Mouse (Mus musculus) C2C12 (cell line): ENCODE results near the gene Smim24. TPM values are rescaled to one million over a fixed set of nuclear protein-coding genes. Genes with fewer than 3 reads are reported as not detected.
A peak's percentile ranks its signal among the peaks of the same experiment; 100 is the strongest.

ENCODE experiments used
- H3K27me3 ChIP-seq: one replicate; pipeline ENCODE4 v1.6.1; 2011; ENCODE audit not compliant: control insufficient read depth, insufficient read depth, insufficient read length
- H3K36me3 ChIP-seq: one replicate; pipeline ENCODE4 v1.6.1; 2011; ENCODE audit not compliant: control insufficient read depth, insufficient read depth
- H3K4me3 ChIP-seq: one replicate; pipeline ENCODE4 v1.5.1; 2011; ENCODE audit warnings: mild to moderate bottlenecking, control low read depth; ENCODE audit not compliant: poor library complexity, insufficient read depth, severe bottlenecking
- H3K79me2 ChIP-seq: one replicate; pipeline ENCODE4 v1.6.1; 2011; ENCODE audit not compliant: control insufficient read depth, insufficient read depth
- H3K79me3 ChIP-seq: one replicate; pipeline ENCODE4 v1.6.1; 2011; ENCODE audit warnings: low read depth, control low read depth
- H3ac ChIP-seq: one replicate; pipeline ENCODE3; 2011; ENCODE audit warnings: low read depth; ENCODE audit not compliant: control insufficient read depth, insufficient read length
- CEBPB ChIP-seq: IDR thresholded peaks from one replicate; pipeline ENCODE4 v1.6.1; 2011; ENCODE audit warnings: low read depth, mild to moderate bottlenecking, control low read depth, moderate library complexity
- CTCF ChIP-seq: IDR thresholded peaks from one replicate; pipeline ENCODE4 v1.5.1; 2011; ENCODE audit not compliant: control insufficient read depth, insufficient read depth, insufficient read length
- FOSL1 ChIP-seq: IDR thresholded peaks from one replicate; pipeline ENCODE4 v1.8.0; 2011; ENCODE audit warnings: mild to moderate bottlenecking, low read length; ENCODE audit not compliant: poor library complexity, insufficient read depth, severe bottlenecking
- MAX ChIP-seq: IDR thresholded peaks from one replicate; pipeline ENCODE4 v1.6.1; 2011; ENCODE audit warnings: mild to moderate bottlenecking, control low read depth
- MYOD1 ChIP-seq: IDR thresholded peaks from one replicate; pipeline ENCODE4 v1.6.1; 2011; ENCODE audit warnings: low read depth; ENCODE audit not compliant: control insufficient read depth, insufficient read length
- MYOG ChIP-seq: IDR thresholded peaks from one replicate; pipeline ENCODE4 v1.6.1; 2011; ENCODE audit not compliant: control insufficient read depth, insufficient read length; ENCODE audit errors: extremely low read depth
- USF1 ChIP-seq: IDR thresholded peaks from one replicate; pipeline ENCODE4 v1.6.1; 2011; ENCODE audit warnings: low read depth, mild to moderate bottlenecking, control low read depth, moderate library complexity
- polyA plus RNA-seq: library from polyadenylated mRNA; unstranded; fragments of >200 nt; fragmentation: generic; extraction: Trizol; gene quantifications from one replicate; pipeline ENCODE4 v1.2.1, GENCODE M21; 2012; ENCODE audit warnings: missing spikeins

Smim24 gene
- polyA plus RNA-seq, 1 experiment = 0.32 TPM

- H3ac ChIP-seq = peak overlapping the region; percentile 69
- peaks cover 51% of the 10 kb centered on the region for H3K79me3 ChIP-seq
- TF ChIP-seq CEBPB = no peak
- no peak for TF ChIP-seq MAX
- no peak for TF ChIP-seq MYOG
- TF ChIP-seq FOSL1 = no peak
- TF ChIP-seq CTCF = no peak
- no peak for TF ChIP-seq MYOD1
- no peak for TF ChIP-seq USF1
- no peaks in the 10 kb centered on the region for H3K27me3 ChIP-seq
- H3K79me2 ChIP-seq = peaks cover 69% of the 10 kb centered on the region
- peak overlapping the region; percentile 91 for H3K4me3 ChIP-seq
- H3K36me3 ChIP-seq = peaks cover 14% of the 10 kb centered on the region
These were observed 34.5 kb downstream of the Smim24 start for GRCm38 (mm10) chr10:81427327-81427726.

- no peak overlapping the region for H3K4me3 ChIP-seq
- no peaks in the 10 kb centered on the region for H3K27me3 ChIP-seq
- H3K79me3 ChIP-seq = peaks cover 45% of the 10 kb centered on the region
- no peak overlapping the region for H3ac ChIP-seq
- H3K36me3 ChIP-seq = peaks cover 8% of the 10 kb centered on the region
- peaks cover 63% of the 10 kb centered on the region for H3K79me2 ChIP-seq
- TF ChIP-seq CTCF (no peak), MAX (no peak), CEBPB (no peak), USF1 (no peak), MYOD1 (no peak), FOSL1 (no peak), MYOG (no peak)
These were observed 35.1 kb downstream of the Smim24 start for GRCm38 (mm10) chr10:81427804-81428506.

- Histone ChIP-seq H3K4me3 (no peak overlapping the region), H3K36me3 (peaks cover 2% of the 10 kb centered on the region), H3K27me3 (no peaks in the 10 kb centered on the region), H3ac (no peak overlapping the region), H3K79me3 (peaks cover 40% of the 10 kb centered on the region), H3K79me2 (peaks cover 57% of the 10 kb centered on the region)
- no peak for TF ChIP-seq USF1
- TF ChIP-seq MYOD1 = no peak
- TF ChIP-seq MYOG = no peak
- TF ChIP-seq CTCF = no peak
- TF ChIP-seq MAX = no peak
- no peak for TF ChIP-seq FOSL1
- no peak for TF ChIP-seq CEBPB
These were observed 35.6 kb downstream of the Smim24 start for GRCm38 (mm10) chr10:81428507-81428870.

GRCm38 (mm10) chr10:81429092-81429491 is 36.2 kb downstream of the Smim24 start:
- no peaks in the 10 kb centered on the region for H3K27me3 ChIP-seq

GRCm38 (mm10) chr10:81429605-81430061 is 36.8 kb downstream of the Smim24 start:
- Histone ChIP-seq H3K79me3 (peaks cover 28% of the 10 kb centered on the region), H3K27me3 (no peaks in the 10 kb centered on the region)

More at GRCm38 (mm10) chr10:81429092-81429491, 36.2 kb downstream of the Smim24 start:
- H3K79me2 ChIP-seq = peaks cover 51% of the 10 kb centered on the region
- TF ChIP-seq FOSL1 (no peak), CTCF (no peak), MYOG (no peak), MYOD1 (no peak), MAX (no peak), USF1 (no peak)
- peaks cover 34% of the 10 kb centered on the region for H3K79me3 ChIP-seq
- no peak overlapping the region for H3ac ChIP-seq
- no peaks in the 10 kb centered on the region for H3K36me3 ChIP-seq
- H3K4me3 ChIP-seq = no peak overlapping the region

More at GRCm38 (mm10) chr10:81429605-81430061, 36.8 kb downstream of the Smim24 start:
- Histone ChIP-seq H3ac (peak overlapping the region; percentile 89), H3K36me3 (no peaks in the 10 kb centered on the region), H3K79me2 (peaks cover 46% of the 10 kb centered on the region), H3K4me3 (peak overlapping the region; percentile 59)
- TF ChIP-seq MYOG = no peak
- no peak for TF ChIP-seq CEBPB
- TF ChIP-seq USF1 = no peak
- TF ChIP-seq FOSL1 = no peak
- no peak for TF ChIP-seq CTCF
- no peak for TF ChIP-seq MAX
- no peak for TF ChIP-seq MYOD1
